Mouse (Mus musculus) limb, embryonic 14.5 days (tissue): ENCODE measurements around the gene Zfp651. TPM values are rescaled to one million over a fixed set of nuclear protein-coding genes. Genes with fewer than 3 reads are reported as not detected.

Experiments used
- ATAC-seq: fragments of 200-750 bp; cut with Nextera tagmentation; 2 replicates; pipeline ENCODE4 v1.8.0; 2017; ENCODE audit warnings: low read depth, moderate number of reproducible peaks, moderate TSS enrichment; ENCODE audit not compliant: low FRiP score
- DNase-seq: peaks from one replicate; pipeline ENCODE4 v3.0.0-alpha.2; 2015; ENCODE audit warnings: low spot score
- H3K27ac ChIP-seq: fragments of 300-500 bp; sonication (generic); replicated peaks from 2 replicates; pipeline ENCODE4 v1.5.1; 2014; ENCODE audit warnings: low read depth, mild to moderate bottlenecking, low read length, moderate library complexity, mixed read lengths
- H3K27me3 ChIP-seq: fragments of 300-500 bp; sonication (generic); 2 replicates; pipeline ENCODE4 v1.6.1; 2014; ENCODE audit warnings: low read length, mixed read lengths; ENCODE audit not compliant: control insufficient read depth, insufficient read depth
- H3K36me3 ChIP-seq: fragments of 300-500 bp; sonication (generic); 2 replicates; pipeline ENCODE4 v1.6.1; 2014; ENCODE audit warnings: mild to moderate bottlenecking, low read length, moderate library complexity, mixed read lengths; ENCODE audit not compliant: control insufficient read depth, insufficient read depth
- H3K4me1 ChIP-seq: fragments of 300-500 bp; sonication (generic); 2 replicates; pipeline ENCODE4 v1.6.1; 2014; ENCODE audit warnings: antibody characterized with exemption, low read length, mixed read lengths; ENCODE audit not compliant: control insufficient read depth, insufficient read depth
- H3K4me2 ChIP-seq: fragments of 300-500 bp; sonication (generic); replicated peaks from 2 replicates; pipeline ENCODE4 v1.6.1; 2014; ENCODE audit warnings: low read depth, mild to moderate bottlenecking, low read length, moderate library complexity; ENCODE audit not compliant: severe bottlenecking
- H3K4me3 ChIP-seq: fragments of 300-500 bp; sonication (generic); replicated peaks from 2 replicates; pipeline ENCODE4 v1.5.1; 2014; ENCODE audit warnings: low read length
- H3K9ac ChIP-seq: fragments of 300-500 bp; sonication (generic); 2 replicates; pipeline ENCODE4 v1.6.1; 2014; ENCODE audit warnings: mild to moderate bottlenecking, low read depth, low read length, moderate library complexity; ENCODE audit not compliant: severe bottlenecking
- H3K9me3 ChIP-seq: fragments of 300-500 bp; sonication (generic); 2 replicates; pipeline ENCODE4 v1.6.1; 2016; ENCODE audit warnings: low read length; ENCODE audit not compliant: control insufficient read depth
- POLR2A ChIP-seq: fragments of 200-500 bp; IDR thresholded peaks from 2 replicates; pipeline ENCODE4 v1.8.0; 2012; ENCODE audit warnings: inconsistent platforms, mild to moderate bottlenecking, moderate library complexity, borderline replicate concordance; ENCODE audit not compliant: insufficient read depth, insufficient read length; ENCODE audit errors: extremely low read depth
- WGBS: fragments of 180-500 bp; shearing (Covaris S2); extraction: QIAGEN DNeasy Blood & Tissue Kit; methylation state at CpG from one replicate; pipeline ENCODE4 v1.1.7; 2014; 5-methylcytosine and 5-hydroxymethylcytosine counted together
- polyA plus RNA-seq, 2 experiments: library from polyadenylated mRNA; depleted of rRNA in 1 of 2; stranded (reverse) in 1 of 2; unstranded in 1 of 2; fragments of >200 nt; fragmentation: Nextera tagmentation in 1 of 2; extraction: Ambion mirVana in 1 of 2; gene quantifications; 2 replicates each; pipeline versions ENCODE4 v1.2.1 to v1.2.3; 2012 to 2014

The Zfp651 gene
- polyA plus RNA-seq, 2 experiments = 20.0 to 64.0 TPM

DNA sequence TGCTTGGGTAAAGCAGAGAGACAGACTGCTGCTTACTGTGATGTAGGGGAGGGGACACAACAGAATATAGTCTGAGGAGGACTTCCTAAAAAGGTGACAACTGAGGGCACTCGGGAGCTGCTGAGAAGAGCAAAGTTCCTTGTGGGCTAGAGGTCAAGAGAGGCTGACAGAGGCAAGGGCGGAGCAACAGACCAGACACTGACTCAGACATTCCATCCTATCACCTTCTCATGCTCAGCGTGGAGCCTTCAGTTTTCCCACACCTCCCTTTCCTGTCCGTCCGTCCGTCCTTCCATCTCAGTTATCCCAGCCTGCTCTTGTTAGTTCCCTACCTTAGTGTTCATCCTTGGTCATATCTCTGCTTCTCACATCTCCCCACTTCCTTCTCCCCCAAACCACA lies 56.1 kb downstream of the Zfp651 start:
- H3K4me1 ChIP-seq = peaks cover 8% of the 10 kb centered on the region
- no peaks in the 10 kb centered on the region for H3K36me3 ChIP-seq
- H3K4me2 ChIP-seq = no peak overlapping the region
- ATAC-seq (no peak), DNase-seq (no peak)
- no peak overlapping the region for H3K27ac ChIP-seq
- no peaks in the 10 kb centered on the region for H3K27me3 ChIP-seq
- no peak for TF ChIP-seq POLR2A
- H3K9ac ChIP-seq = no peak overlapping the region
- 67% methylated on average over 6 of the region's 6 CpGs for WGBS
- no peak overlapping the region for H3K4me3 ChIP-seq
- no peaks in the 10 kb centered on the region for H3K9me3 ChIP-seq

DNA sequence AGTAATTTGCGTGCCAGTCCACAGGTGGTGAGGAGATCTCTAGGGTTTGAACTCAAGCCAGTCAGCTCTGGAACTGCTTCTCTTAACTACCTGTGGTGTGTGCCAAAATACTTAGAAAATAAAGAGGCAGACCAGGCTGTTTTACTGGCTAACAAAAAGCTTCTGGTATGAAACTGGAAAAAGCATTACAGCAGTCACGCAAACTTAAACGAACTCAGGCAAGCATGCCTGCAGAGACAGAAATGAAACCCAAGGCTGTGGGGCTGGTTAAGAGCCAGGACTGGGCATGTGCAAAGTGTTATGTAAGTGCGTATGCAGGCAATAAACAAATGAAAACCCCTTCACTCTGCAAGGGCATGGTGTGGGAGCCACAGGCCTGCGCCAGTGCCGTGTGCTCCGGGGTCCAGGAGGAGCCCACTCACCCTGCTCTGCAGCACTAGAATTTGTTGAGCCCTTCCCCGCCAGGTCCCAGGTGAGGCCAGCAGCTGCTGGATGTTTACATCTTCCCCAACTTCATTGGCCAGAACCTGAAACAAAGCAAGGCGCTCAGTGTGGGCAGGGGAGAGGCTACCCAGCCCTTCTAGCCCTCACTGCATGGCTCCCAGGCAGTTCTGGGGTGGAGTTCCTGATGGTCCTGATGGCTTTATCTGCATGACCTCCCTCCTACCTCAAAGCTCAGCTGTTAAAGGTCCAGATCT lies 60.1 kb downstream of the Zfp651 start:
- peak overlapping the region; percentile 25 for H3K4me2 ChIP-seq
- peak; percentile 82 for DNase-seq
- H3K27ac ChIP-seq = peak overlapping the region; percentile 88
- H3K4me1 ChIP-seq = peaks cover 11% of the 10 kb centered on the region
- ATAC-seq = peak; percentile 81
- H3K4me3 ChIP-seq = no peak overlapping the region
- peak overlapping the region; percentile 32 for H3K9ac ChIP-seq
- WGBS = 21% methylated on average over 9 of the region's 9 CpGs
- no peaks in the 10 kb centered on the region for H3K9me3 ChIP-seq
- no peaks in the 10 kb centered on the region for H3K27me3 ChIP-seq
- H3K36me3 ChIP-seq = no peaks in the 10 kb centered on the region
- no peak for TF ChIP-seq POLR2A

DNA sequence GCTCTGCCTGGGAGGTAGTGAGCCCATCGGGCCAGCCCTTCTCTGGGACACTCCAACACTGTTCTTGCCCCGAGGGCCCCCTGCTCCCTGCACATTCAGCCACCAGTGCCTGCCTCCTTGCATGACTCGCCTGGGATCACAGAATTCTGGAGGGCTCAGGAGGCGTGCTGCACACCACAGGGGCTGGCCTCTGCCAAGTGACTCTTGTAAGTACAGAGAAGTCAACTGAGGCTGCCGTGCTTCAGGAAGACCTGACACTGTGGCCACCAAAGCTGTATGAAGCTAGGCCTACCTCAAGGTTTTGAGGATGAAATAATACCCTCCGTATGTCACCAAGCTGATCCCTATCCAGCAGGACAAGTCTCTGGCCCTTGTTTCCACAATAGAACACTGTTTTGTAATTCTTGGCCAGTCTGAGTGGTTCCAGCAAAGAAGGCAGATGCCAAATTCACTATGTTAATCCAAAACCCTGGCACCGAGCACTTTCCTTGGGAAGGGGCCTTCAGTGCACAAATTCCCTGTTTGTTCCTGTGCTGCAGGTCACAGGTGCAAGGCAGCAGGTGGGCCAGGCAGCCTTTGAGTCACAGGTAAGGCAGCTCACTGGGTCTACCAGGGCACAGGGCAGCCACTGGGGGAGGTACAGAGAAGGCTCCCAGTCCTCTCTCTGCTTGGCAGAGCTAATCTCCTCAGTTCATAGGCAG lies 60.8 kb downstream of the Zfp651 start:
- H3K4me2 ChIP-seq = peak overlapping the region; percentile 25; the same call in 1 of the 2 replicates
- H3K27me3 ChIP-seq = no peaks in the 10 kb centered on the region
- WGBS = 43% methylated on average over 7 of the region's 7 CpGs
- DNase-seq = no peak
- H3K36me3 ChIP-seq = no peaks in the 10 kb centered on the region
- H3K4me1 ChIP-seq = peaks cover 11% of the 10 kb centered on the region
- no peaks in the 10 kb centered on the region for H3K9me3 ChIP-seq
- peak overlapping the region; percentile 32 for H3K9ac ChIP-seq
- TF ChIP-seq POLR2A = no peak
- H3K4me3 ChIP-seq = no peak overlapping the region
- H3K27ac ChIP-seq = peak overlapping the region; percentile 88
- no peak for ATAC-seq

DNA sequence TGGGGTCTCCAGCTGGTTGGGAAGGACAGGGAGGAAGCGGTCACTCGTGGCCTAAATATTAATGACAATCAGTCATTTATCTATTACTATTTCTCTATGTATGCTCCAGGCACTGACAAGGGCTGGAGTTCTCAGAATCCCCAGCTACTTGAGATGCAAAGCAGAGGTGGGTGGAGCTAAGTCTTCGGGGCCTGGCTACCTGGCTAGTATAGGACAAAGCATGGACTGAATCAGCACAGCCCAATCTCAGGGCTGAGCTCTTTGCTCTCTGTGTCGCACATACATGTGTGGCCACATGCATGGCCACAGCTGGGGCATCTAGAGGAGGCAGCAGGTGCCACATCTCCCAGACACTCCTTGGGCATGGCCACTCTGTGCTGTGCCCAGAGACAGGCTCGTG lies 61.6 kb downstream of the Zfp651 start:
- Histone ChIP-seq H3K27ac (no peak overlapping the region), H3K4me3 (no peak overlapping the region), H3K4me2 (no peak overlapping the region), H3K36me3 (no peaks in the 10 kb centered on the region), H3K4me1 (peaks cover 11% of the 10 kb centered on the region), H3K27me3 (no peaks in the 10 kb centered on the region), H3K9ac (no peak overlapping the region), H3K9me3 (no peaks in the 10 kb centered on the region)
- no peak for TF ChIP-seq POLR2A
- DNase-seq (no peak), ATAC-seq (no peak)
- 70% methylated on average over 5 of the region's 5 CpGs for WGBS

Other genes starting within 250 kb of the Zfp651 start
- 0.17 and 0.21 TPM in 2 replicates for gene Lyzl4, start 117.2 kb upstream of the Zfp651 start, polyA plus RNA-seq (2012; rRNA removed)
- gene Lyzl4, start 117.2 kb upstream of the Zfp651 start, polyA plus RNA-seq (2014; fragmentation: Nextera tagmentation; extraction: Ambion mirVana) = 0.33 TPM in 1 of 2 replicates, not detected in the other
- gene Vipr1, start 116.6 kb upstream of the Zfp651 start, polyA plus RNA-seq (2012; rRNA removed) = 0.42 and 0.47 TPM in 2 replicates
- 0.45 and 0.48 TPM in 2 replicates for gene Vipr1, start 116.6 kb upstream of the Zfp651 start, polyA plus RNA-seq (2014; fragmentation: Nextera tagmentation; extraction: Ambion mirVana)
- 10.8 and 13.2 TPM in 2 replicates for gene Sec22c, start 53.8 kb upstream of the Zfp651 start, polyA plus RNA-seq (2012; rRNA removed)
- 11.4 and 12.6 TPM in 2 replicates for gene Sec22c, start 53.8 kb upstream of the Zfp651 start, polyA plus RNA-seq (2014; fragmentation: Nextera tagmentation; extraction: Ambion mirVana)
- 50.6 and 73.7 TPM in 2 replicates for gene Ss18l2, start 49.0 kb upstream of the Zfp651 start, polyA plus RNA-seq (2012; rRNA removed)
- gene Ss18l2, start 49.0 kb upstream of the Zfp651 start, polyA plus RNA-seq (2014; fragmentation: Nextera tagmentation; extraction: Ambion mirVana) = 128 and 143 TPM in 2 replicates
- 188 and 216 TPM in 2 replicates for gene Nktr, start 40.2 kb upstream of the Zfp651 start, polyA plus RNA-seq (2012; rRNA removed)
- 73.5 and 81.4 TPM in 2 replicates for gene Nktr, start 40.2 kb upstream of the Zfp651 start, polyA plus RNA-seq (2014; fragmentation: Nextera tagmentation; extraction: Ambion mirVana)
- 12.4 and 14.1 TPM in 2 replicates for gene Klhl40, start 18.3 kb downstream of the Zfp651 start, polyA plus RNA-seq (2012; rRNA removed)
- 16.0 and 20.8 TPM in 2 replicates for gene Klhl40, start 18.3 kb downstream of the Zfp651 start, polyA plus RNA-seq (2014; fragmentation: Nextera tagmentation; extraction: Ambion mirVana)
- gene Hhatl, start 33.2 kb downstream of the Zfp651 start, polyA plus RNA-seq (2012; rRNA removed) = 1.9 and 2.0 TPM in 2 replicates
- gene Hhatl, start 33.2 kb downstream of the Zfp651 start, polyA plus RNA-seq (2014; fragmentation: Nextera tagmentation; extraction: Ambion mirVana) = 1.1 and 1.7 TPM in 2 replicates
- gene Ccdc13, start 80.1 kb downstream of the Zfp651 start, polyA plus RNA-seq (2012; rRNA removed) = 0.58 and 0.79 TPM in 2 replicates
- 0.47 and 0.59 TPM in 2 replicates for gene Ccdc13, start 80.1 kb downstream of the Zfp651 start, polyA plus RNA-seq (2014; fragmentation: Nextera tagmentation; extraction: Ambion mirVana)
- 50.6 and 71.0 TPM in 2 replicates for gene Higd1a, start 99.0 kb downstream of the Zfp651 start, polyA plus RNA-seq (2012; rRNA removed)
- 213 and 235 TPM in 2 replicates for gene Higd1a, start 99.0 kb downstream of the Zfp651 start, polyA plus RNA-seq (2014; fragmentation: Nextera tagmentation; extraction: Ambion mirVana)
- 0.25 and 0.32 TPM in 2 replicates for gene Ackr2, start 139.0 kb downstream of the Zfp651 start, polyA plus RNA-seq (2012; rRNA removed)
- gene Ackr2, start 139.0 kb downstream of the Zfp651 start, polyA plus RNA-seq (2014; fragmentation: Nextera tagmentation; extraction: Ambion mirVana) = 0.26 and 0.40 TPM in 2 replicates
- gene Cyp8b1, start 157.0 kb downstream of the Zfp651 start, polyA plus RNA-seq (2012; rRNA removed) = not detected in 2 replicates
- not detected in 2 replicates for gene Cyp8b1, start 157.0 kb downstream of the Zfp651 start, polyA plus RNA-seq (2014; fragmentation: Nextera tagmentation; extraction: Ambion mirVana)
- gene Fam198a, start 191.7 kb downstream of the Zfp651 start, polyA plus RNA-seq (2012; rRNA removed) = 8.7 and 11.4 TPM in 2 replicates
- gene Fam198a, start 191.7 kb downstream of the Zfp651 start, polyA plus RNA-seq (2014; fragmentation: Nextera tagmentation; extraction: Ambion mirVana) = 6.4 and 6.7 TPM in 2 replicates
- 20.3 and 24.6 TPM in 2 replicates for gene Pomgnt2, start 237.8 kb downstream of the Zfp651 start, polyA plus RNA-seq (2012; rRNA removed)
- 14.6 and 15.9 TPM in 2 replicates for gene Pomgnt2, start 237.8 kb downstream of the Zfp651 start, polyA plus RNA-seq (2014; fragmentation: Nextera tagmentation; extraction: Ambion mirVana)